ENCODE assay signal across 8 mouse cellular contexts in genomic region chr7:130692943-130693799, GRCm38 (mm10).
A peak's percentile ranks its signal among the peaks of the same experiment; 100 is the strongest.
DNase-seq lines count a peak whose midpoint lies in the region; ATAC-seq and TF ChIP-seq lines count a peak whose summit lies in the region.

No protein-coding gene starts in this region.

- intact Hi-C loops in gastrocnemius, adult 2 months (cut with DNase I), result no loop called here

- peak overlapping the region; percentile 76 for H3K27ac ChIP-seq in gastrocnemius, adult 2 months
- H3K27ac ChIP-seq in embryonic fibroblast, embryonic 13.5 days (ENCODE audit: insufficient read depth, low read length), result peak overlapping the region; percentile 79

- TF ChIP-seq POLR2A in embryonic fibroblast, embryonic 13.5 days (IDR thresholded peaks at IDR 0.05; ENCODE audit: low read depth, low read length), result peak; percentile 87

- no peak for ATAC-seq in monocyte, adult 5-6 weeks (replicated peaks; ENCODE audit: insufficient number of reproducible peaks, low FRiP score, low TSS enrichment, poor library complexity, severe bottlenecking)

- peak overlapping the region; percentile 61 for H3K4me3 ChIP-seq in gastrocnemius, adult 2 months
- H3K4me3 ChIP-seq in embryonic fibroblast, embryonic 13.5 days (ENCODE audit: insufficient read depth, low read length), result peak overlapping the region; percentile 51

- peak; percentile 34 for DNase-seq in gastrocnemius, adult 2 months
- no peak for DNase-seq in gastrocnemius, adult 8-10 months (ENCODE audit: low spot score in 2 of 2)
- DNase-seq in ZHBTc4 (ENCODE audit: low read depth, low spot score) (peak; percentile 63), liver (peak; percentile 26)
- peak; percentile 18 for DNase-seq in hindlimb bud, embryonic 11.5 days (ENCODE audit: extremely low spot score, low read depth, low spot score)
- DNase-seq in right cerebral cortex, postnatal 25 days, result peak; percentile 56

- no peak for TF ChIP-seq CTCF in gastrocnemius, adult 2 months (IDR thresholded peaks at IDR 0.05)
- TF ChIP-seq CTCF in embryonic fibroblast, embryonic 13.5 days (IDR thresholded peaks at IDR 0.05; ENCODE audit: borderline replicate concordance, insufficient read depth, low read length), result no peak

- H3K4me1 ChIP-seq in embryonic fibroblast, embryonic 13.5 days (ENCODE audit: control insufficient read depth, insufficient read depth, low read length), result no peaks in the 10 kb centered on the region

Comparison
In these comparisons a context has a peak if more than half of its experiments do, and no peak if none do; other contexts are left out.
1. DNase-seq: peak in gastrocnemius, adult 2 months (single experiment), ZHBTc4 (single experiment), hindlimb bud, embryonic 11.5 days (single experiment), liver (single experiment) and right cerebral cortex, postnatal 25 days (single experiment); none in gastrocnemius, adult 8-10 months (0 of 2).